Mouse (Mus musculus) liver, embryonic 14.5 days (tissue): ENCODE measurements at regions not wholly inside any gene's neighbourhood (a gene's known extent, or its start where the extent isn't known, plus 50 kb on each side); places are given as distances from the start of the nearest gene placed in this dataset.

Experiments
- CTCF ChIP-seq: IDR thresholded peaks from 2 replicates; pipeline ENCODE4 v1.5.1; 2016; ENCODE audit warnings: antibody characterized with exemption, low read depth, control low read depth
- EP300 ChIP-seq: IDR thresholded peaks from 2 replicates; pipeline ENCODE4 v1.6.1; 2016; ENCODE audit warnings: antibody characterized with exemption, low read depth

DNA sequence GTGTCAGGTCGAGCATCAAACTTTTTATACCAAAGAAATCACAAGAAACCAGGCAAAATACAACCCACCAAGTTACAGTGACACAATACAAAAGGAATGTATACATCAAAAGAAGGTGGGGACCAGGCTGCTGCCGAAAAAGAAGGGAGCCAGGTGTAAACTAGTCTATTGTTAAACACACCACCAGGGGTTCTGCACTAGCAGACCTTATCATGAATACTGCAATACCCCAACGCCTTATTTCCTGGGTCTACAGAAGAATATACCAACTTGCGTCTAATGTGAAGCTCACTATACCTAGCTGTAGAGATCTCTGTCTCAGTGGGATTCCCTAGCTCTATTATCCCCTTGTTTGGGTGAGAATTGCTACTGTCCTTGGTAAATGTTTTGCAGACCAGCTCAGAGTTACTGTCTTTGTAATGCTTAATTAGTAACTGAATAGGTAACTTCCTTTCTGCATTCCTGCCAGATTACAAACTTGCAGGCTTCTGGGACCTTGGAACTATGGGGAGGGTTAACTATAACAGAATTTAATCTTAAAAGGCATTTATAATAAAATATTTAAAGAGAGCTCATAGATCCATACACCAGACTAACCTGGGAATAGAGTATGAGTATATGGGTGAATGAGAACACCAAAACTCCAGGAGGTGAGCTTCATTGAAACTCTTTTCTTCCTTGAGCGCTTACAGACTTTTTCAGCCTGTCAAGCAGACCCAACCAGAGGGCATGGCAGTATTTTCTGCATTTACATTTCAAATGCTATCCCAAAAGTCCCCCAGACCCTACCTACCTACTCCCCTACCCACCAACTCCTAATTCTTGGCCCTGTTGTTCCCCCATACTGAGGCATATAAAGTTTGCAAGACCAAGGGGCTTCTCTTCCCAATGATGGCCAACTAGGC, 211.7 kb downstream of the Rfpl4b start:
- TF ChIP-seq CTCF (no peak), EP300 (no peak)
